Mouse (Mus musculus): ENCODE measurements around the gene Foxn1.

GRCm38 (mm10) chr11:78324000-78324785, 62.2 kb downstream of the Foxn1 start:
- TF ChIP-seq CTCF (IDR thresholded peaks at IDR 0.05) (no peak), EP300 (IDR thresholded peaks at IDR 0.05) (no peak)

Data from lung, postnatal 0 days (tissue).